Mouse (Mus musculus) cortical plate, adult 2 months (tissue): Measurements from ENCODE around the gene Olfr906.

Experiments used
- CTCF ChIP-seq: fragments of 200-500 bp; IDR thresholded peaks from 2 replicates; pipeline ENCODE4 v1.5.1; 2011; ENCODE audit warnings: mild to moderate bottlenecking, control low read depth, low read length; ENCODE audit not compliant: insufficient read depth; ENCODE audit errors: extremely low read depth
- POLR2A ChIP-seq: fragments of 200-500 bp; IDR thresholded peaks from 2 replicates; pipeline ENCODE4 v1.6.1; 2011; ENCODE audit warnings: mild to moderate bottlenecking, low read length, control low read depth; ENCODE audit not compliant: insufficient read depth; ENCODE audit errors: extremely low read depth

- no peak for TF ChIP-seq CTCF
- TF ChIP-seq POLR2A = no peak
Observed at GRCm38 (mm10) chr9:38537549-38537948, 50.7 kb downstream of the Olfr906 start, which contains the start of gene Olfr910.
